Mouse (Mus musculus) gastrocnemius, postnatal 14 days (tissue): ENCODE measurements at regions not wholly inside any gene's neighbourhood (a gene's known extent, or its start where the extent isn't known, plus 50 kb on each side); places are given as distances from the start of the nearest gene placed in this dataset.
A peak's percentile ranks its signal among the peaks of the same experiment; 100 is the strongest.
"Not testable (repeated sequence)": the region's sequence is repeated elsewhere in the genome, so short reads cannot be mapped to it uniquely, and the experiment has no call there.

Experiments used
- DNase-seq: peaks from one replicate; pipeline ENCODE4 v3.0.0; 2021; ENCODE audit warnings: mixed read lengths
- intact Hi-C: fragments of 180-260 bp; cut with DNase I; formaldehyde crosslinking; loops from one replicate; pipeline ENCODE4 v1.15.1; 2025; ENCODE audit warnings: low total_unique reads

- DNase-seq, intact Hi-C loops: not testable (repeated sequence)
These were observed 221.9 kb upstream of the Gm6793 start for GRCm38 (mm10) chr8:112236751-112237150.

- no peak for DNase-seq
- intact Hi-C loops = no loop called here
These were observed 204.8 kb upstream of the Gm6793 start for GRCm38 (mm10) chr8:112219656-112220055.

- no peak for DNase-seq
- intact Hi-C loops = no loop called here
These were observed 197.3 kb upstream of the Gm6793 start for GRCm38 (mm10) chr8:112212170-112212569.

GRCm38 (mm10) chr8:112196423-112196822, 181.6 kb upstream of the Gm6793 start:
- intact Hi-C loops = no loop called here
- DNase-seq = no peak

GRCm38 (mm10) chr8:112195880-112196279, 181.0 kb upstream of the Gm6793 start:
- intact Hi-C loops = no loop called here
- DNase-seq = no peak

- DNase-seq = no peak
- intact Hi-C loops = no loop called here
These were observed 177.0 kb upstream of the Gm6793 start for GRCm38 (mm10) chr8:112191846-112192245.

GRCm38 (mm10) chr8:112189698-112190097, 174.9 kb upstream of the Gm6793 start:
- intact Hi-C loops = no loop called here
- no peak for DNase-seq

- intact Hi-C loops = no loop called here
These were observed 155.3 kb upstream of the Gm6793 start for GRCm38 (mm10) chr8:112170184-112170583.

GRCm38 (mm10) chr8:112156656-112157055, 141.8 kb upstream of the Gm6793 start:
- no peak for DNase-seq
- intact Hi-C loops = no loop called here

More at GRCm38 (mm10) chr8:112170184-112170583, 155.3 kb upstream of the Gm6793 start:
- DNase-seq = no peak

- DNase-seq = no peak
- intact Hi-C loops = no loop called here
These were observed 124.1 kb upstream of the Gm6793 start for GRCm38 (mm10) chr8:112138924-112139323.

- no peak for DNase-seq
- intact Hi-C loops = no loop called here
These were observed 115.4 kb upstream of the Gm6793 start for GRCm38 (mm10) chr8:112130196-112130595.

GRCm38 (mm10) chr8:112128833-112129518, 114.1 kb upstream of the Gm6793 start:
- intact Hi-C loops = no loop called here
- DNase-seq = peak; percentile 38

- DNase-seq = no peak
- intact Hi-C loops = no loop called here
These were observed 97.1 kb upstream of the Gm6793 start for GRCm38 (mm10) chr8:112111950-112112349.

- peak; percentile 6 for DNase-seq
- intact Hi-C loops = no loop called here
These were observed 83.2 kb upstream of the Gm6793 start for GRCm38 (mm10) chr8:112097883-112098635.

GRCm38 (mm10) chr8:112094881-112095280, 80.0 kb upstream of the Gm6793 start:
- intact Hi-C loops = no loop called here
- DNase-seq = no peak

- DNase-seq = no peak
These were observed 78.7 kb upstream of the Gm6793 start for GRCm38 (mm10) chr8:112093554-112093953.

GRCm38 (mm10) chr8:112092831-112093230, 78.0 kb upstream of the Gm6793 start:
- no peak for DNase-seq
- intact Hi-C loops = no loop called here

More at GRCm38 (mm10) chr8:112093554-112093953, 78.7 kb upstream of the Gm6793 start:
- intact Hi-C loops = no loop called here

- intact Hi-C loops = no loop called here
These were observed 63.8 kb upstream of the Gm6793 start for GRCm38 (mm10) chr8:112078621-112079020.

GRCm38 (mm10) chr8:112072205-112072604, 57.4 kb upstream of the Gm6793 start:
- intact Hi-C loops = no loop called here
- DNase-seq = no peak

More at GRCm38 (mm10) chr8:112078621-112079020, 63.8 kb upstream of the Gm6793 start:
- no peak for DNase-seq

- intact Hi-C loops = no loop called here
- DNase-seq = no peak
These were observed 55.4 kb upstream of the Gm6793 start for GRCm38 (mm10) chr8:112070251-112070650.
